Mouse (Mus musculus) cerebellum, adult 2 months (tissue): Measurements from ENCODE around the gene Kank1.

ENCODE experiments used
- CTCF ChIP-seq: fragments of 200-500 bp; IDR thresholded peaks from 2 replicates; pipeline ENCODE4 v1.5.1; 2011; ENCODE audit warnings: low read depth, mild to moderate bottlenecking, control low read depth, low read length, moderate library complexity, borderline replicate concordance; ENCODE audit not compliant: insufficient read depth
- POLR2A ChIP-seq: fragments of 200-500 bp; IDR thresholded peaks from 2 replicates; pipeline ENCODE4 v1.6.1; 2011; ENCODE audit warnings: low read length, control low read depth, borderline replicate concordance; ENCODE audit not compliant: insufficient read depth

DNA sequence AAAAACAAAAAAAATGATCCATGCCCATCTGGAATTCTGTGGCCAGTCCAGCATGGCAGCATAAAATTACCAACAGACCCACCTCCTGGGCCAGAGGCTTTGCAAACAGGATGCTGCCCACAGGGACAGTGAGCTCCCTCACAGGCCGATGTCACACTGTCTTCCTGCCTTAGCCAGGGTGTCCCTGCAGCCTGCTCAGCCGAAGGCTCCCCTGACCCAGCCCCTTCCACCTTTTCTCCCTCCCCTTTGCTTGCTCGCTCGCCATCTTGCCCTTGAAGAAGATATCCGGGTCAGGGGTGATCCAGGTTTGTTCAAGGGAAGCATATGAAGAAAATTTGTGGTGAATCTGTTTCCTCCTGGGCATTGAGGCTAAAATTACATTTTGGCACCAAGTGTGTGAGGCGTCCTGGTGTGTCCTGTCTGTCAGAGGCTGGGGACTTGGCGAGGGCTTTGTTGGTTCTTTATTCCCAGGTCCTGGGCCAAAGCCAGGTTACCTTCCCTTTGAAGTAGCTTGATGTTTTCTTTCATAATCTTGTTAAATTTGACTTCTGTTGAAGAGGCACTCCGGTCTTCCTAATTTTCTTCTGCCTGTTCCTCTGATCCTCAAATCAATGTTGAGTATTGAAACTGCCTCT is 121.8 kb downstream of the Kank1 start:
- TF ChIP-seq POLR2A (no peak), CTCF (no peak)
